Mouse (Mus musculus): ENCODE results near the gene Slc16a10. TPM values are rescaled to one million over a fixed set of nuclear protein-coding genes. Genes with fewer than 3 reads are reported as not detected.

Gene Slc16a10
- polyA plus RNA-seq, 1 experiment = 114 TPM

- Histone ChIP-seq H3K27ac (ENCODE audit: insufficient read depth, low read depth, low read length) (no peak overlapping the region), H3K4me3 (ENCODE audit: low read depth, low read length) (no peak overlapping the region), H3K4me1 (ENCODE audit: control insufficient read depth, insufficient read depth, insufficient read length, low read length) (no peaks in the 10 kb centered on the region), H3K36me3 (ENCODE audit: control insufficient read depth, insufficient read depth, low read length) (peaks cover 19% of the 10 kb centered on the region), H3K27me3 (ENCODE audit: control insufficient read depth, insufficient read depth, low read length) (no peaks in the 10 kb centered on the region)
- TF ChIP-seq POLR2A (IDR thresholded peaks at IDR 0.05; ENCODE audit: low read depth, low read length) = no peak
- TF ChIP-seq CTCF (IDR thresholded peaks at IDR 0.05; ENCODE audit: extremely low read depth, insufficient read length, insufficient replicate concordance, low read depth, low read length) = no peak
- 94% methylated on average over 6 of the region's 6 CpGs for WGBS
These were observed 107.1 kb downstream of the Slc16a10 start for GRCm38 (mm10) chr10:40034956-40035355.

- no peak for TF ChIP-seq CTCF (IDR thresholded peaks at IDR 0.05; ENCODE audit: extremely low read depth, insufficient read length, insufficient replicate concordance, low read depth, low read length)
- TF ChIP-seq POLR2A (IDR thresholded peaks at IDR 0.05; ENCODE audit: low read depth, low read length) = no peak
- H3K27me3 ChIP-seq (ENCODE audit: control insufficient read depth, insufficient read depth, low read length) = no peaks in the 10 kb centered on the region
- H3K36me3 ChIP-seq (ENCODE audit: control insufficient read depth, insufficient read depth, low read length) = peaks cover 16% of the 10 kb centered on the region
- no peak overlapping the region for H3K4me3 ChIP-seq (ENCODE audit: low read depth, low read length)
- no peak overlapping the region for H3K27ac ChIP-seq (ENCODE audit: insufficient read depth, low read depth, low read length)
- no peaks in the 10 kb centered on the region for H3K4me1 ChIP-seq (ENCODE audit: control insufficient read depth, insufficient read depth, insufficient read length, low read length)
- WGBS = 82% methylated on average over 2 of the region's 2 CpGs
These were observed 109.2 kb downstream of the Slc16a10 start for GRCm38 (mm10) chr10:40032897-40033296.

GRCm38 (mm10) chr10:40030716-40031115 is 111.3 kb downstream of the Slc16a10 start:
- Histone ChIP-seq H3K27ac (ENCODE audit: insufficient read depth, low read depth, low read length) (no peak overlapping the region), H3K27me3 (ENCODE audit: control insufficient read depth, insufficient read depth, low read length) (no peaks in the 10 kb centered on the region), H3K4me1 (ENCODE audit: control insufficient read depth, insufficient read depth, insufficient read length, low read length) (no peaks in the 10 kb centered on the region), H3K36me3 (ENCODE audit: control insufficient read depth, insufficient read depth, low read length) (peaks cover 11% of the 10 kb centered on the region), H3K4me3 (ENCODE audit: low read depth, low read length) (no peak overlapping the region)
- no peak for TF ChIP-seq POLR2A (IDR thresholded peaks at IDR 0.05; ENCODE audit: low read depth, low read length)
- TF ChIP-seq CTCF (IDR thresholded peaks at IDR 0.05; ENCODE audit: extremely low read depth, insufficient read length, insufficient replicate concordance, low read depth, low read length) = no peak
- 97% methylated on average over 6 of the region's 6 CpGs for WGBS

GRCm38 (mm10) chr10:40029610-40030009 is 112.4 kb downstream of the Slc16a10 start:
- Histone ChIP-seq H3K36me3 (ENCODE audit: control insufficient read depth, insufficient read depth, low read length) (peaks cover 4% of the 10 kb centered on the region; the same call in 1 of the 2 replicates), H3K4me3 (ENCODE audit: low read depth, low read length) (no peak overlapping the region), H3K27me3 (ENCODE audit: control insufficient read depth, insufficient read depth, low read length) (no peaks in the 10 kb centered on the region), H3K27ac (ENCODE audit: insufficient read depth, low read depth, low read length) (no peak overlapping the region), H3K4me1 (ENCODE audit: control insufficient read depth, insufficient read depth, insufficient read length, low read length) (no peaks in the 10 kb centered on the region; the same call in 1 of the 2 replicates)
- TF ChIP-seq CTCF (IDR thresholded peaks at IDR 0.05; ENCODE audit: extremely low read depth, insufficient read length, insufficient replicate concordance, low read depth, low read length) = no peak
- TF ChIP-seq POLR2A (IDR thresholded peaks at IDR 0.05; ENCODE audit: low read depth, low read length) = no peak
- WGBS = 81% methylated on average over 2 of the region's 2 CpGs

GRCm38 (mm10) chr10:40028091-40028490 is 114.0 kb downstream of the Slc16a10 start:
- Histone ChIP-seq H3K27me3 (ENCODE audit: control insufficient read depth, insufficient read depth, low read length) (0 out of 2 replicates have a peak, but pooled peaks cover 1% of the 10 kb centered on the region), H3K27ac (ENCODE audit: insufficient read depth, low read depth, low read length) (no peak overlapping the region), H3K36me3 (ENCODE audit: control insufficient read depth, insufficient read depth, low read length) (no peaks in the 10 kb centered on the region), H3K4me1 (ENCODE audit: control insufficient read depth, insufficient read depth, insufficient read length, low read length) (no peaks in the 10 kb centered on the region; the same call in 1 of the 2 replicates), H3K4me3 (ENCODE audit: low read depth, low read length) (no peak overlapping the region)
- 85% methylated on average over 8 of the region's 8 CpGs for WGBS
- TF ChIP-seq CTCF (IDR thresholded peaks at IDR 0.05; ENCODE audit: extremely low read depth, insufficient read length, insufficient replicate concordance, low read depth, low read length) (no peak), POLR2A (IDR thresholded peaks at IDR 0.05; ENCODE audit: low read depth, low read length) (no peak)

- Histone ChIP-seq H3K4me1 (ENCODE audit: control insufficient read depth, insufficient read depth, insufficient read length, low read length) (no peaks in the 10 kb centered on the region; the same call in 1 of the 2 replicates), H3K4me3 (ENCODE audit: low read depth, low read length) (no peak overlapping the region), H3K27ac (ENCODE audit: insufficient read depth, low read depth, low read length) (no peak overlapping the region), H3K27me3 (ENCODE audit: control insufficient read depth, insufficient read depth, low read length) (0 out of 2 replicates have a peak, but pooled peaks cover 2% of the 10 kb centered on the region), H3K36me3 (ENCODE audit: control insufficient read depth, insufficient read depth, low read length) (no peaks in the 10 kb centered on the region)
- 93% methylated on average over 5 of the region's 5 CpGs for WGBS
- TF ChIP-seq CTCF (IDR thresholded peaks at IDR 0.05; ENCODE audit: extremely low read depth, insufficient read length, insufficient replicate concordance, low read depth, low read length) (no peak), POLR2A (IDR thresholded peaks at IDR 0.05; ENCODE audit: low read depth, low read length) (no peak)
These were observed 115.5 kb downstream of the Slc16a10 start for GRCm38 (mm10) chr10:40026546-40026945.

GRCm38 (mm10) chr10:40025560-40025959 is 116.5 kb downstream of the Slc16a10 start:
- no peak for TF ChIP-seq CTCF (IDR thresholded peaks at IDR 0.05; ENCODE audit: extremely low read depth, insufficient read length, insufficient replicate concordance, low read depth, low read length)
- TF ChIP-seq POLR2A (IDR thresholded peaks at IDR 0.05; ENCODE audit: low read depth, low read length) = no peak
- H3K36me3 ChIP-seq (ENCODE audit: control insufficient read depth, insufficient read depth, low read length) = no peaks in the 10 kb centered on the region
- H3K27me3 ChIP-seq (ENCODE audit: control insufficient read depth, insufficient read depth, low read length) = 0 out of 2 replicates have a peak, but pooled peaks cover 2% of the 10 kb centered on the region
- WGBS = 50% methylated on average over 8 of the region's 8 CpGs
- no peaks in the 10 kb centered on the region; the same call in 1 of the 2 replicates for H3K4me1 ChIP-seq (ENCODE audit: control insufficient read depth, insufficient read depth, insufficient read length, low read length)
- no peak overlapping the region for H3K27ac ChIP-seq (ENCODE audit: insufficient read depth, low read depth, low read length)
- peak overlapping the region; percentile 70 for H3K4me3 ChIP-seq (ENCODE audit: low read depth, low read length)

All from small intestine, adult 2 months (tissue).